Mouse (Mus musculus) lung, embryonic 14.5 days (tissue): Measurements from ENCODE around the gene Tnf. TPM values are rescaled to one million over a fixed set of nuclear protein-coding genes. Genes with fewer than 3 reads are reported as not detected.

Experiments
- ATAC-seq: fragments of 200-750 bp; cut with Nextera tagmentation; 2 replicates; pipeline ENCODE4 v1.8.0; 2017; ENCODE audit warnings: mild to moderate bottlenecking, moderate TSS enrichment, moderate library complexity; ENCODE audit not compliant: insufficient read depth
- DNase-seq: peaks from one replicate; pipeline ENCODE4 v3.0.0-alpha.2; 2015
- H3K27ac ChIP-seq: fragments of 300-500 bp; sonication (generic); 2 replicates; pipeline ENCODE4 v1.5.1; 2014; ENCODE audit warnings: low read depth, mild to moderate bottlenecking, moderate library complexity
- H3K27me3 ChIP-seq: fragments of 300-500 bp; sonication (generic); 2 replicates; pipeline ENCODE4 v1.6.1; 2014; ENCODE audit warnings: low read length, control low read depth; ENCODE audit not compliant: insufficient read depth
- H3K36me3 ChIP-seq: fragments of 300-500 bp; sonication (generic); 2 replicates; pipeline ENCODE4 v1.6.1; 2014; ENCODE audit warnings: control low read depth; ENCODE audit not compliant: insufficient read depth
- H3K4me1 ChIP-seq: fragments of 300-500 bp; sonication (generic); 2 replicates; pipeline ENCODE4 v1.6.1; 2014; ENCODE audit warnings: antibody characterized with exemption, control low read depth; ENCODE audit not compliant: insufficient read depth
- H3K4me2 ChIP-seq: fragments of 300-500 bp; sonication (generic); 2 replicates; pipeline ENCODE4 v1.6.1; 2014; ENCODE audit warnings: mild to moderate bottlenecking
- H3K4me3 ChIP-seq: fragments of 300-500 bp; sonication (generic); 2 replicates; pipeline ENCODE4 v1.5.1; 2014; ENCODE audit warnings: low read depth, low read length
- H3K9ac ChIP-seq: fragments of 300-500 bp; sonication (generic); 2 replicates; pipeline ENCODE4 v1.6.1; 2014
- H3K9me3 ChIP-seq: fragments of 300-500 bp; sonication (generic); 2 replicates; pipeline ENCODE4 v1.6.1; 2016; ENCODE audit warnings: low read depth, low read length, control low read depth
- CTCF ChIP-seq: IDR thresholded peaks from 2 replicates; pipeline ENCODE4 v1.5.1; 2016; ENCODE audit warnings: antibody characterized with exemption, low read depth
- WGBS: fragments of 180-500 bp; shearing (Covaris S2); extraction: QIAGEN DNeasy Blood & Tissue Kit; methylation state at CpG from one replicate; pipeline ENCODE4 v1.1.7; 2014; 5-methylcytosine and 5-hydroxymethylcytosine counted together
- polyA plus RNA-seq: library from polyadenylated mRNA; unstranded; fragments of >200 nt; fragmentation: Nextera tagmentation; extraction: Ambion mirVana; gene quantifications from 2 replicates; pipeline ENCODE4 v1.2.1, GENCODE M21; 2014

Gene Tnf
- polyA plus RNA-seq, 1 experiment from 2014 or later = 0.21 TPM

DNA sequence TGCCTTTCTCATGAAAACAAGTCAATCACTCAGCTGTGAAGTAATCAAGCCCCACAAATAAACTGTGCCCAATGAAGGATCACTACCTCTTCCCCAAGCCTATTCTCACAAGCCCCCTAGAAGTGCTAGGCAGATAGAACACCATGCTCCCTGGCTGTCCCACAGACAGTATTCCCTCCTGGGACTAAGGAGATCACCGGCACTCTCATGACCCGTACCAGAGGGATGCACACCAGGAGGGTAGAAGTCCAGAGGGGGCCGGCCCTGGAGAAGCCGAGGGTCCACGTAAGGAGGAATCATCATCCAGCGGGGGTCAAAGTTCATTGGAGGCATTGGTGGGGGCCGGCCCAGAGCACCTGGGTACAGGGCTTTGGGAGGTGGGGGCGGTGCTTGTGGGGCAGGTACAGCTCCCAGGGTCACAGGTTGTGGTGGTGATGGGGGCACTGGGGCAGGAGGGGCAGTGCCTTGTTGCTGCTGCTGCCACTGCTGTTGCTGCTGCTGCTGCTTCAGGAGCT, 44.1 kb downstream of the Tnf start:
- Histone ChIP-seq H3K9me3 (no peaks in the 10 kb centered on the region), H3K27ac (no peak overlapping the region), H3K4me2 (no peak overlapping the region), H3K36me3 (peaks cover 100% of the 10 kb centered on the region), H3K27me3 (no peaks in the 10 kb centered on the region), H3K4me1 (peaks cover 4% of the 10 kb centered on the region; the same call in 1 of the 2 replicates), H3K9ac (no peak overlapping the region), H3K4me3 (no peak overlapping the region)
- TF ChIP-seq CTCF = no peak
- WGBS = 83% methylated on average over 8 of the region's 8 CpGs
- no peak for DNase-seq
- ATAC-seq = no peak

DNA sequence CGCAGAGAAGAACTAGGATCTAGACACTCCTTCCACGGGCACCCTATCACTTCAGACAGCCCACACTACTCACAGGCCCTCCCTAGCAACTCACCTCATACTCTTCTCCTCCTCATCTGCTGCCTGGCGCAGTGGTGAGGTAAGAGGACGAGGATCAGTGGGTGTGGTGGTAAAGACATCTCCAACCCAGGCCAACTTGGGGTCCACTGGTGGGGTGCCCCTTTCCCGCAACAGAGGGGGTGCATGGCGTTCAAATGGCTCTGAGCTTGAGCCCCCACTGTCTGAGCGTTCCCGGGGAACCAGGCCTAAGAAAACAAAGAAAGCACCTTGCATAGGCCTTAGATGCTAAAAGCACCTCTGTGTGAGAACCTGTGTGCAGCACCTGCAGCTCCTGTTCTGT, 44.6 kb downstream of the Tnf start:
- 91% methylated on average over 8 of the region's 8 CpGs for WGBS
- DNase-seq (no peak), ATAC-seq (no peak)
- Histone ChIP-seq H3K4me2 (no peak overlapping the region), H3K9me3 (no peaks in the 10 kb centered on the region), H3K36me3 (peaks cover 100% of the 10 kb centered on the region), H3K27ac (no peak overlapping the region), H3K4me1 (no peaks in the 10 kb centered on the region), H3K9ac (no peak overlapping the region), H3K4me3 (no peak overlapping the region), H3K27me3 (no peaks in the 10 kb centered on the region)
- TF ChIP-seq CTCF = no peak

DNA sequence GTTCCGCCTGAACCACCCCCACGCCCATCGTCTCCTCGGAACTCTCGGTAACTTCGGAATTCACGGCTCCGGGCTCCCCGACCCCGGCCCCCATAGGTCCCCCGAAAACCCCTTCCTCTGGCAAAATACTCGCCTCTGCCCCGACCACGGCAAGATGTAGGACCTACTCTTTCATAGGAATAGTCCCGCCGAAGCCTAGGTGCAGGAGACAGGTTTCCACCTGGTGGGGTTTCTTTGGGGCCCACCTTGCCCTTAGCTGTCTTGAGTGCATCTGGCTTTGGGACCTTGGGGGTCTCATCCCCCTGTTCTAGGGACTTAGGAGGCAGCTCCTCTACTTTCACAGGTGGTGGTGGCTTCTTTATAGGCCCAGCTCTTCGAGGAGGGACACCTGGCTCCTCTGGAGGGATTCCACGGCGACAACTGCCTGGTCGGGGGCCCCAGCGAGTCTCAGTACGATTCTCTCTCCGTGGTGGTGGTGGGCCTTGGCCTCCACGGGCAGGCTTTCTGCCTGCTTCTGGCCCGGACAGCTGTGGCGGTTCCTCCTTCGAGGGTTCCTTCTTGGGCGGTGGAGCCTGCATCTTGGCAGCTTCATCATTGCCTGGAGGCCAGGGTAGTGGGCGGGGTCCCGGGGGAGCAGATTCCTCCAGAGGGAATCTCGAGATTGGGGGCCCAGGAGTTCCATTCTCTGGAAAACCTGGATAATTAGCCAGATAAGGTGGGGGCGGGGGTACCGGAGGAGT, 45.2 kb downstream of the Tnf start:
- peaks cover 100% of the 10 kb centered on the region for H3K36me3 ChIP-seq
- H3K27ac ChIP-seq = no peak overlapping the region
- TF ChIP-seq CTCF = no peak
- no peaks in the 10 kb centered on the region for H3K4me1 ChIP-seq
- 90% methylated on average over 33 of the region's 33 CpGs for WGBS
- DNase-seq = no peak
- H3K4me3 ChIP-seq = no peak overlapping the region
- no peaks in the 10 kb centered on the region for H3K27me3 ChIP-seq
- H3K4me2 ChIP-seq = no peak overlapping the region
- H3K9me3 ChIP-seq = no peaks in the 10 kb centered on the region
- no peak overlapping the region for H3K9ac ChIP-seq
- ATAC-seq = no peak

DNA sequence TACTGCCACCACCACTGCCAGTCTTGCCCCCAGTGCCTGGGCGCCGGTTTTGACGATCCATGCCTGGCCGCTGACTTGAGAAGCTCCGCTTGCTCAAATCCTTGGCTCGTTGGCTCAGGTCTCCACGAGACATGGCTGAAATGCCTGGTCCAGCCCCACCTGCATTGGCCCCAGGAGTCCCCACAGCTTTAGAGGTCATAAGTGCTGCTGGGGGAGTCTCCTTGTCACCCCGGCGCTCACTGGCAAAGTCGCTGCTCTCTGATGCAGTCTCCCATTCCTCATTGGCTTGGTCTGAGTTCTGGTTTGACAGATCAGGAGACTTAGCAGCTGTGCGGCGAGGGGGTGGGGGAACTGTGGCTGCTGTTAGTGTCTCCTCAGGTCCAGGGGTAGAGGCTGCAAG, 46.4 kb downstream of the Tnf start:
- TF ChIP-seq CTCF = no peak
- 87% methylated on average over 12 of the region's 12 CpGs for WGBS
- Histone ChIP-seq H3K4me1 (no peaks in the 10 kb centered on the region), H3K9ac (no peak overlapping the region), H3K9me3 (no peaks in the 10 kb centered on the region), H3K27me3 (no peaks in the 10 kb centered on the region), H3K27ac (no peak overlapping the region), H3K36me3 (peaks cover 100% of the 10 kb centered on the region), H3K4me2 (no peak overlapping the region), H3K4me3 (no peak overlapping the region)
- DNase-seq (no peak), ATAC-seq (no peak)

DNA sequence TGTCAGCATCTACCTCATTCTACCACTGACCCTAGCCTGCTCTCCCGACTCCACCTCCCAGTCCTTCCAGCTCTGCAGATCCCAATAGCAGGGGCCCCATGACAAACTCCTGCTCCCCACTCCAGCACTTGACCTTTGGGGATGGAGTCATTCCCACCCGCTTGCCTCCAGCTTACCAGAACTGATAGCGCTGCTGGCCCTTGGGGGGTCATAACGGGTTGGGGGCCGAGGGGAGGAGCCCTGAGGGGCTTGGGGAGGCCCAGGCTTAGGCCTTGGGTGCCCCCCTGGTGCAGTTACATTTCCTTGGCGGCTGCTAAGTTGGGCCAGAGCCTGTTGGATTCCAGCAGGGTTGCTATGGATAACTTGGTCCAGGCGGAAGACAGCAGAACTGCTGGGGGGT, 47.2 kb downstream of the Tnf start:
- H3K4me3 ChIP-seq = no peak overlapping the region
- no peaks in the 10 kb centered on the region for H3K4me1 ChIP-seq
- H3K9me3 ChIP-seq = no peaks in the 10 kb centered on the region
- peaks cover 100% of the 10 kb centered on the region for H3K36me3 ChIP-seq
- H3K27me3 ChIP-seq = no peaks in the 10 kb centered on the region
- H3K27ac ChIP-seq = no peak overlapping the region
- H3K9ac ChIP-seq = no peak overlapping the region
- no peak overlapping the region for H3K4me2 ChIP-seq
- DNase-seq = no peak
- WGBS = 83% methylated on average over 7 of the region's 7 CpGs
- ATAC-seq = no peak
- TF ChIP-seq CTCF = no peak

DNA sequence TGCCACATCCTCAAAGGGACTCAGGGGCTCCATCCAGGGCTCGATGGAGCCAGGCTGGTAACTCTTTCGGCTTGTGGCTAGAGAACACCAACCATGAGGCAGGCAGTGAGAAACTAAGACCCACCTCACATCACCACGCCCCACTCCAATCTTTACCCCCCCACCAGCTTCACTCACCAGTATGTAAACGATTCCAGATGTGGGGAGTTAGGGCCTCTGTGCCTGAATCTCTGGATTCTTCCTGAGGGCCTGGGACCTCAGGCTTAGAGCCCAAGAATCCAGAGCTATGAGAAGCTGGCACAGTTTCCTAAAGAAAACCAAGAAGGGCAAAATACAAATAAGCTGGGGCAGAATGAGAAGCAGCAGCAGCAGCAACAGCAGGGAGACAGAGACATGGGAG, 47.9 kb downstream of the Tnf start:
- Histone ChIP-seq H3K9ac (no peak overlapping the region), H3K27me3 (no peaks in the 10 kb centered on the region), H3K36me3 (peaks cover 100% of the 10 kb centered on the region), H3K27ac (no peak overlapping the region), H3K4me1 (no peaks in the 10 kb centered on the region), H3K4me3 (no peak overlapping the region), H3K9me3 (no peaks in the 10 kb centered on the region), H3K4me2 (no peak overlapping the region)
- TF ChIP-seq CTCF = no peak
- ATAC-seq (no peak), DNase-seq (no peak)
- 76% methylated on average over 4 of the region's 4 CpGs for WGBS

DNA sequence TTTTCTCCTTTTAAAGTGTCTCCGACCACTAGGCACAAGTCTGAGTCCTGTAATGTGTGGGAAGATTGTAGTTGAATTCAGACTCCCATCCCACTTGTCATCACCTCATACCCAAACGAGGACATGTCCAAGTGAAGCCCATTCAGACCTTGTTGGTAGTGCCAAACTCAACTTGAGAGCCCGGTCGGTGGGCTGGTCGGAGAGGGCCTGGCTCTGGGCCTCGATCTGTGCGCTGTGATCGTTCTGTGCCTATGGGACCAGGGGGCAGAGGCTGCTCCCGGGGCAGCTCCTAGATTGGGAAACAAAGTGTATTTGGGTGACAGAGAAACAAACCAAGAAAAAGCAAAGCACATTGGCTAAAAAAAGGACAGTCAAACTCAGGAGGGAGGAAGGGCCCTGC, 48.7 kb downstream of the Tnf start:
- TF ChIP-seq CTCF = no peak
- no peak for DNase-seq
- Histone ChIP-seq H3K4me1 (no peaks in the 10 kb centered on the region), H3K36me3 (peaks cover 100% of the 10 kb centered on the region), H3K4me3 (no peak overlapping the region), H3K27me3 (no peaks in the 10 kb centered on the region), H3K27ac (no peak overlapping the region), H3K9me3 (no peaks in the 10 kb centered on the region), H3K4me2 (no peak overlapping the region), H3K9ac (no peak overlapping the region)
- 84% methylated on average over 9 of the region's 9 CpGs for WGBS
- no peak for ATAC-seq
